Mouse (Mus musculus) heart, embryonic 14.5 days (tissue): ENCODE results near the gene Unc93b1. TPM values are rescaled to one million over a fixed set of nuclear protein-coding genes. Genes with fewer than 3 reads are reported as not detected.

Source experiments
- ATAC-seq: fragments of 200-750 bp; cut with Nextera tagmentation; 2 replicates; pipeline ENCODE4 v1.8.0; 2017; ENCODE audit warnings: low read depth, moderate TSS enrichment; ENCODE audit not compliant: insufficient number of reproducible peaks, insufficient read depth, low FRiP score
- H3K27ac ChIP-seq, 2 experiments: fragments of 200-500 bp in 1 of 2; fragments of 300-500 bp in 1 of 2; sonication (generic) in 1 of 2; replicated peaks in 1 of 2; 2 replicates each; pipeline ENCODE4 v1.5.1; 2012 to 2014; ENCODE audit warnings: low read depth in 2 of 2, low read length in 2 of 2, control low read depth in 1 of 2, mild to moderate bottlenecking in 1 of 2, mixed read lengths in 1 of 2; ENCODE audit not compliant: control insufficient read depth in 1 of 2, insufficient read depth in 1 of 2
- H3K27me3 ChIP-seq: fragments of 300-500 bp; sonication (generic); 2 replicates; pipeline ENCODE4 v1.6.1; 2014; ENCODE audit warnings: mild to moderate bottlenecking, low read length, control low read depth; ENCODE audit not compliant: control insufficient read depth, insufficient read depth
- H3K36me3 ChIP-seq: fragments of 300-500 bp; sonication (generic); 2 replicates; pipeline ENCODE4 v1.6.1; 2014; ENCODE audit warnings: mild to moderate bottlenecking, control low read depth, low read length, mixed read lengths; ENCODE audit not compliant: control insufficient read depth, insufficient read depth
- H3K4me1 ChIP-seq, 2 experiments: fragments of 200-500 bp in 1 of 2; fragments of 300-500 bp in 1 of 2; sonication (generic) in 1 of 2; 2 replicates each; pipeline ENCODE4 v1.6.1; 2012 to 2014; ENCODE audit warnings: low read length in 2 of 2, control low read depth in 1 of 2, mixed read lengths in 1 of 2; ENCODE audit not compliant: control insufficient read depth in 2 of 2, insufficient read depth in 2 of 2
- H3K4me2 ChIP-seq: fragments of 300-500 bp; sonication (generic); 2 replicates; pipeline ENCODE4 v1.6.1; 2014; ENCODE audit warnings: mild to moderate bottlenecking, low read length
- H3K4me3 ChIP-seq, 2 experiments: fragments of 200-500 bp in 1 of 2; fragments of 300-500 bp in 1 of 2; sonication (generic) in 1 of 2; 2 replicates each; pipeline ENCODE4 v1.5.1; 2012 to 2014; ENCODE audit warnings: low read length in 2 of 2, mild to moderate bottlenecking in 2 of 2, control low read depth in 1 of 2, low read depth in 1 of 2, moderate library complexity in 1 of 2; ENCODE audit not compliant: control insufficient read depth in 1 of 2, insufficient read depth in 1 of 2
- H3K9ac ChIP-seq: fragments of 300-500 bp; sonication (generic); 2 replicates; pipeline ENCODE4 v1.6.1; 2014; ENCODE audit warnings: mild to moderate bottlenecking, low read length
- H3K9me3 ChIP-seq: fragments of 300-500 bp; sonication (generic); 2 replicates; pipeline ENCODE4 v1.6.1; 2016; ENCODE audit warnings: low read length, control low read depth; ENCODE audit not compliant: control insufficient read depth
- WGBS: fragments of 180-500 bp; shearing (Covaris S2); extraction: QIAGEN DNeasy Blood & Tissue Kit; methylation state at CpG from one replicate; pipeline ENCODE4 v1.1.7; 2014; 5-methylcytosine and 5-hydroxymethylcytosine counted together
- polyA plus RNA-seq: library from polyadenylated mRNA; unstranded; fragments of >200 nt; fragmentation: Nextera tagmentation; extraction: Ambion mirVana; gene quantifications from 2 replicates; pipeline ENCODE4 v1.2.1, GENCODE M21; 2014

The Unc93b1 gene
- polyA plus RNA-seq, 1 experiment from 2014 or later = 14.5 TPM

- Histone ChIP-seq H3K27me3 (no peaks in the 10 kb centered on the region), H3K9me3 (no peaks in the 10 kb centered on the region), H3K27ac (peak overlapping the region; percentile 9 to 82; a peak in 2 of 4 replicates), H3K9ac (peak overlapping the region; percentile 68), H3K4me3 (peak overlapping the region; percentile 63 to 67), H3K4me1 (peaks cover 15 to 18% of the 10 kb centered on the region in 2 experiments; a peak in 3 of 4 replicates), H3K4me2 (peak overlapping the region; percentile 69), H3K36me3 (peaks cover 63% of the 10 kb centered on the region)
- WGBS = 21% methylated on average over 10 of the region's 10 CpGs
- ATAC-seq = no peak
Measured at GRCm38 (mm10) chr19:3906326-3906725, 28.7 kb upstream of the Unc93b1 start.

- peak within 1 kb of the TSS; percentile 63 to 67 for H3K4me3 ChIP-seq
- peak within 1 kb of the TSS; percentile 48 to 82; a peak in 3 of 4 replicates for H3K27ac ChIP-seq
- H3K9me3 ChIP-seq = no peaks in the 10 kb centered on the region
- 4% methylated on average over 36 of the region's 36 CpGs for WGBS
- peaks cover 58% of the 10 kb centered on the region for H3K36me3 ChIP-seq
- peak within 1 kb of the TSS; percentile 69 for H3K4me2 ChIP-seq
- ATAC-seq = peak; percentile 81
- peaks cover 18 to 22% of the 10 kb centered on the region in 2 experiments; a peak in 3 of 4 replicates for H3K4me1 ChIP-seq
- H3K27me3 ChIP-seq = no peaks in the 10 kb centered on the region
- H3K9ac ChIP-seq = peak within 1 kb of the TSS; percentile 68
Measured at GRCm38 (mm10) chr19:3906795-3907786, 27.9 kb upstream of the Unc93b1 start, which contains the start of gene Tcirg1. Gene Tcirg1 (minus strand): TSS chr19:3907133.

GRCm38 (mm10) chr19:3907876-3908660 is 26.9 kb upstream of the Unc93b1 start:
- Histone ChIP-seq H3K9me3 (no peaks in the 10 kb centered on the region), H3K9ac (no peak overlapping the region), H3K27me3 (no peaks in the 10 kb centered on the region), H3K4me3 (0 out of 4 replicates have a peak overlapping the region, but pooled peaks of 1 of the 2 experiments have one; percentile 63), H3K36me3 (peaks cover 48% of the 10 kb centered on the region), H3K4me1 (peaks cover 18 to 23% of the 10 kb centered on the region in 2 experiments; a peak in 3 of 4 replicates), H3K27ac (no peak overlapping the region), H3K4me2 (peak overlapping the region; percentile 69; the same call in 1 of the 2 replicates)
- no peak for ATAC-seq
- 76% methylated on average over 8 of the region's 8 CpGs for WGBS

GRCm38 (mm10) chr19:3910206-3910605 is 24.8 kb upstream of the Unc93b1 start:
- Histone ChIP-seq H3K4me1 (peaks cover 22 to 28% of the 10 kb centered on the region in 2 experiments), H3K9me3 (no peaks in the 10 kb centered on the region), H3K36me3 (peaks cover 37% of the 10 kb centered on the region), H3K9ac (no peak overlapping the region), H3K4me2 (no peak overlapping the region), H3K27ac (no peak overlapping the region), H3K27me3 (no peaks in the 10 kb centered on the region), H3K4me3 (no peak overlapping the region)
- 73% methylated on average over 5 of the region's 5 CpGs for whole genome bisulfite sequencing
- ATAC-seq = no peak

- Histone ChIP-seq H3K4me3 (peak within 1 kb of the TSS; percentile 55 to 70), H3K27me3 (no peaks in the 10 kb centered on the region), H3K4me1 (peaks cover 10 to 18% of the 10 kb centered on the region in 2 experiments), H3K9me3 (no peaks in the 10 kb centered on the region), H3K4me2 (peak within 1 kb of the TSS; percentile 92), H3K36me3 (peaks cover 37% of the 10 kb centered on the region), H3K9ac (peak within 1 kb of the TSS; percentile 82), H3K27ac (peak within 1 kb of the TSS; percentile 83 to 91)
- WGBS = under 1% methylated on average over 43 of the region's 43 CpGs
- peak; percentile 95 for ATAC-seq
Measured at GRCm38 (mm10) chr19:3912337-3913204, 22.4 kb upstream of the Unc93b1 start, which contains the start of gene Ndufs8. Gene Ndufs8 (minus strand): TSS chr19:3912774.

- H3K9me3 ChIP-seq = no peaks in the 10 kb centered on the region
- peak overlapping the region; percentile 55 to 70 for H3K4me3 ChIP-seq
- peak overlapping the region; percentile 83 to 91; a peak in 2 of 4 replicates for H3K27ac ChIP-seq
- H3K36me3 ChIP-seq = peaks cover 28% of the 10 kb centered on the region
- no peaks in the 10 kb centered on the region for H3K27me3 ChIP-seq
- ATAC-seq = no peak
- peak overlapping the region; percentile 82 for H3K9ac ChIP-seq
- WGBS = 87% methylated on average over 8 of the region's 8 CpGs
- peaks cover 10 to 14% of the 10 kb centered on the region in 2 experiments for H3K4me1 ChIP-seq
- peak overlapping the region; percentile 92 for H3K4me2 ChIP-seq
Measured at GRCm38 (mm10) chr19:3913692-3914091, 21.3 kb upstream of the Unc93b1 start.
